Mouse (Mus musculus) megakaryocyte, adult 5-6 weeks (primary cell): ENCODE measurements around the gene Ccdc187. TPM values are rescaled to one million over a fixed set of nuclear protein-coding genes. Genes with fewer than 3 reads are reported as not detected.
A peak's percentile ranks its signal among the peaks of the same experiment; 100 is the strongest.

Experiments
- ATAC-seq: 2 replicates; pipeline ENCODE4 v1.8.0; 2016; ENCODE audit warnings: mild to moderate bottlenecking, inconsistent platforms; ENCODE audit not compliant: poor library complexity, severe bottlenecking
- total RNA-seq, 2 experiments: library from RNA; stranded (forward) in 1 of 2; stranded (reverse) in 1 of 2; fragments of 153-499, 151-499 nt in 1 of 2; fragments of 221-1000, 200-1000 nt in 1 of 2; gene quantifications; 2 replicates each; pipeline versions ENCODE4 v1.2.3 to v1.2.4; 2015 to 2017

Ccdc187 gene
- total RNA-seq, 2 experiments from 2014 or later = not detected

DNA sequence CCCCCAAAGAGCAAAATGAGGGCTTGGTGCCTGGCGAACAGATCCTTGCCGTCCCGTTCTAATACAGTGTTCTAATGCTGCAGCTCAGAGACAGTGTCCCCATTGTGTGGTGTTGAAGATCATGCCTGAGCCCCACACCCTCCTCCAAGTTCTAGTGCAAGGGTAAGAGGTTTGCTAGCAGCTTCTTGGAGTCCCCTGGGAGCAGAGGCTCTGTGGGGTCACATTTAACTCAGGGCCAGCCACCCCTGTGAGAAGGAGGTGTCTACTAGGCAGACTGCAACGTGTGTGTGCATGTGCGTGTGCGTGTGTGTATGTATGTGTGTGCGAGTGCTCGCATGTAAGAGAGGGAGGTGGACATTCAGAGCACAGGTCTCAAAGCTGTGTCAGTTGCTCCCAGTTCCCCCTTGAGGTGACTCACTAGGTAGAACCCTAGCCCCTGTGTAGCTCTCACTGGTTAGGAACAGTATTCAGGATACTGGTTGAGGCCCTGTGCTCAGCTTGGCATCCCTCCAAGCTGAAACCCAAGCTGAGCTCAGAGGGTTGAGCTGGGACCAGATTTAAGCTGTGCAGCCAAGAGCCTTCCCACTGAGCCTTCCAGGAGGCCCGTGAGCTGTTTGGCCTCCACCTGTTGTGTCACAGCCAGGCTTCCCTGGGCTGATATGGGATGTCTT lies 22.4 kb upstream of the Ccdc187 start:
- no peak for ATAC-seq

DNA sequence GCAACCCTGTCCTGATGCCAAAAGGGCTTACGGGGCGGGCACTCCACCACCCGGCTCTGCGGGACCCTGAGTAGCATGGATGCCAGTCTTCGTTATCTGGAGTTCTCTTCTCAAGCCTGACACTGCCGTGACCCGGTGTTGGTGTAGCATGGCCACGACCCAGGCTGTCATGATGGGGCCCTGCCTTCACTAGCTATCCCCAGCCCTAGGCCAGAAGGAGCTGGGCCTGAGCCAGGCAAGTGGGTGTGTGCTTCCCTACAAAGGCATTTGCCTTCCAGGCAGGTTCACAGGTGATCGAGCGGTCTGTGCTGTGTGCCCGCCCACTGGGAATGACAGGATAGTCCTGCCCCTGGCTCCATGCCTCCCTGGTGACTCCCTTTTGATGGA lies 21.6 kb upstream of the Ccdc187 start:
- peak; percentile 25; the same call in 1 of the 2 replicates for ATAC-seq

DNA sequence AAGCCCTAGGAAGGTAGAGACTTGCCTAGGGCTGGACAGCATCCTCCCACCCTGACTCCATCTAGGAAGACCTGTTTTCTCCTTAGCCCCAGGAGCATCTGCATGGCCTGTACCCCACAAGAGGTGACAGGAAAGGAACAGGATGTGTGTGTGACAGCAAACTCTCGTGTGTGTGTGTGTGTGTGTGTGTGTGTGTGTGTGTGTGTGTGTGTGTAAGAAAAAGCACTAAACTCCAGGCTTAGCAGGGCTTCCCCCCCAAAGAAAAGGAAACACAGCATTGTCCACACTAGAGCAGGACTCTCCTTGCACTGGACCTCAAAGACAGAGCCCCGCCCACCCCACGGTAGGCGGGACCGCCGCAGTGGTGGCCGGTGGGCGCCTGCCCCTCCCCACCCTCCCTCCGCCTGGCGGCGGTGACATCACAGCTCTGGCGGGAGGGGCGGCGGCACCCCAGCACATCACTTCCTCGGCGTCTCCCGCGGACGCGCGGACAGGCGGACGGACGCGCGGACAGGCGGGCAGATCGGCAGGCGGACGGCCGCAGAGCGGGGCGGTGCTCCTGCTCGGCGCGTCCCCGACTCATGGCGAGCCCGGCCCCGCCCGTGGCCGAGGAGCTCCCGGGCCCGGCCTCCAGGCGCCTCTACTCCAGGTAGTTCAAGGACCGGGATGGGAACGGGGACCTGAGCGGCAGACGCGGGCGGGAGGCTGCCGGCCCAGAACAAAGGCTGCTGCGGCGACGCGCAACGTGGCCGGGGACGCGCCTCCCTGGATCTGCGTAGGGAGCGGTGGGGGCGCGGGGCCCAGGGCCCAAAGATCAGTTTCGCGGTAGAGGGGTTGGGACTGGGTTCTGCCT lies 20.9 kb upstream of the Ccdc187 start, which contains the start of gene Gpsm1:
Gpsm1 (plus strand) TSS at position 444 of the 853 bp plus-strand sequence.
- ATAC-seq = peak; percentile 75

- ATAC-seq = no peak
Measured at GRCm38 (mm10) chr2:26314281-26315071, 20.1 kb upstream of the Ccdc187 start.

DNA sequence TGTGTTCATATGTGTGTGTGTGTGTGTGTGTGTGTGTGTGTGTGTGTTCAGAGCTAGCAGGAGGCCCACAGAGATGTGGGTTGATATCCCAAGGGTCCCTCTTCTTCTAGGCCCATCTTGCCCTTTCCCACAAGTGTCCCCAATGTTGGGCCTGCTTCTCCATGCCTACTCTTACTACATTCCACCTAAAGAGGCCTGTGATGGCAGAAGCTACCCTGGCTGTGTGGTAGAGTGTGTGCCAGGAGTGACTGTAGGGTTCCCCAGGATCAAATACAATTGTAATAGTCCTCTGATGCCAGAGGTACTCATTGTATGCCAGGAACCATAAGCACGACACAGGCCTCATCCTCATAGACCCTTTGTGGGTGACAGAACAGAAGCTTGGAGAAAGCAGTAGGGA lies 19.0 kb upstream of the Ccdc187 start:
- no peak for ATAC-seq

GRCm38 (mm10) chr2:26312812-26313211 lies 18.5 kb upstream of the Ccdc187 start:
- peak; percentile 52 for ATAC-seq

- no peak for ATAC-seq
Measured at GRCm38 (mm10) chr2:26311936-26312335, 17.6 kb upstream of the Ccdc187 start.

- ATAC-seq = no peak
Measured at GRCm38 (mm10) chr2:26309739-26310138, 15.4 kb upstream of the Ccdc187 start.

DNA sequence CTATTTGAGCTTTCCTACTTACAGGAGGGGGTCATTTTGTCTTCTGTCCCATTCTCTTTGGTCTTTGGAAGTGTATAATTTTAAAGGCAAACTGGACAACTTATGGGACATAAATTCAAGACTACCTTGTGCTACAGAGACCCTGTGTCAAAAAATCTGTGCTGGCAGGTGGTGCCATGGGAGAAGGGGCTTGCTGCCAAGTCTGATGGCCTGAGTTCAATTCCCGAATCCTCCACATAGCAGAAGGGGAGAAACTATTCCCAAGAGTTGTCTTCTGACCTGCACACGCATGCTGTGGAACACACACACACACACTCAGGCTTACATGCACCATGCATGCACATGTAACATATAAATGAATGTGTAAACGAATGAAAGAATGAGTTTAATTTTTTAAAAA lies 12.3 kb upstream of the Ccdc187 start:
- no peak for ATAC-seq

GRCm38 (mm10) chr2:26305555-26305954 lies 11.2 kb upstream of the Ccdc187 start:
- no peak for ATAC-seq

DNA sequence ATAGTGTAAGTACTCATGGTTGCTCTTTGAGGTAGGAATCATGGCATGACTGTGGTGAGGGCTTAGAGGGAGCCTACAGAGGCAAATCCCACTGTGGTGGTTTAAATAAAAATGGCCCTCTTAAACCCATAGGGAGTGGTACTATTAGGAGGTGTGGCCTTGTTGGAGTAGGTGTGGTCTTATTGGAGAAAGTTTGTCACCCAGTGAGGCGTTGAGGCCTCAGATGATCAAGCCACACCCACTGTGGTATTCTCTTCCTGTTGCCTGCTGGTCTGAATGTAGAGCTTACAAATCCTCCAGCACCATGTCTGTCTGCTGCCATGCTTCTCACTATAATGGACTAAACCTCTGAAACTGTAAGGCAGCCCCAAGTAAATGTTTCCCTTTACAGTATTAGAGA lies 10.4 kb upstream of the Ccdc187 start:
- ATAC-seq = no peak

- no peak for ATAC-seq
Measured at GRCm38 (mm10) chr2:26302005-26302503, 7.7 kb upstream of the Ccdc187 start.

- peak; percentile 89 for ATAC-seq
Measured at GRCm38 (mm10) chr2:26300808-26301174, 6.4 kb upstream of the Ccdc187 start.

- 0 out of 2 replicates have a peak, but pooled peaks have one; percentile 10 for ATAC-seq
Measured at GRCm38 (mm10) chr2:26300161-26300807, 5.9 kb upstream of the Ccdc187 start.

DNA sequence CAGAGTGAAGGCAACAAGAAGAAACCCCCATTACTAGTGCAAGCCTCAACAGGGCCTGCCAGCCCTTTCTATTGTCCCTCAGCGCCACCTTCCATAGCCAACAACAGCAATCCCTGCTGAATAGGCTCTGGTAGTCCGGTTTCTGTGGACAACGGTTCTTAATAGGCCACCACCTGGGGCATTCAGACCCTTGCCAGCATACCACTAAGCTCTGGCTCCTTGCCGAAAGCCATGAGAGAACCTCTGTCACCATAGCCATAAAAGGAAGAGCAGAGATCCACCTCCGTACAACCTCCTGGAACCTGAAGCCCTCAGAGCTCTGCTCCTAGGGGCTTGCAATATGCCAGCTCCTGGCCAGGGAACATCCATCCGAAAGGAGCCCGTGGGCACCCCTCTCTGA lies 5.0 kb upstream of the Ccdc187 start:
- no peak for ATAC-seq

GRCm38 (mm10) chr2:26298856-26299230 lies 4.5 kb upstream of the Ccdc187 start:
- ATAC-seq = no peak

DNA sequence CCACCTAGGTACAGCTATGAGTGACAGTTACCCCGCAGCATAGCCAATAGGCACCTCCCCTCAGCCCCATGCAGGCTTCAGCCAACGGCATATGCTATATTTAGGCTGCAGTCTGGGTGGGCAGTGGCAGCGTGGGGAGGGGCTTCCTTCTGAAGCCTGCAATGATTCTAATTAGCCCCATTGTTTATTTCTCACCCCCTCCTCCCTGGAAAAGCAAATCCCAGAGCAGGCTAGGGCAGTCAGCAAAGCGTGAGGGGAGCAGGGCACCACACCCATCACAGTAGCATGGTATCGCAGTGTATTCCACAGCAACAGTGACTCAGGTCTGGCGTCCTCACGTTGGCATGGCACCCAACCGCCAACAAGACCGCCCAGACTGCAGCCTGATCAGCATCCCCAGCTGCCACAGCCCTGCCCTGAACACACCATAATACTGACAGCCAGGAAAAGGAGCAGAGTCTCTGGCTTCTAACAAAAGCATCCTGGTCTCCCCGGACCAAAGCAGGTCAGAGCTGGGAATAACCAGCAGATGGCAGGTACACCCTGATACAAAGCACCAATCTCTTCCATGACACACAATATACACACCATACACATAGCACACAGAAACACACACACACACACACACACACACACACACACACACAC lies 4.0 kb upstream of the Ccdc187 start:
- ATAC-seq = no peak

GRCm38 (mm10) chr2:26296606-26297195 lies 2.3 kb upstream of the Ccdc187 start:
- no peak for ATAC-seq

DNA sequence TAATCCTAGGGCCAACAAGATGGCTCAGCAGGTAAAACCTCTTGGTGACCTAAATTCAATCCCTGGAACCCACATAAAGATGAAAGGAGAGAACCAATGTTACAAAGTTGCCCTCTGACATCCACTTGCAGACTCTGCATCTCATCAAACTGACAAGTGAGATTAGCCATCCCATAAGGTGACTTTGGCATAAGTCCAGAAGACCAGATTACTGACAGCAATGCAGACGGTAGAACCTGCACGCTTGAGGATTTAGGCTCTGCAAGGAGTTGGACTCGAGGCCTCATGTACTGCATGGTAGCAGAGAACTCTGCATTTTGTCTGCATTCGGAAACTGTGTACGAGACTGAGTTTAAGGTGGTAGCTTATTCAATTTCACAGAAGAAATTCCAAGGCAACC lies 4.2 kb downstream of the Ccdc187 start:
- no peak for ATAC-seq

DNA sequence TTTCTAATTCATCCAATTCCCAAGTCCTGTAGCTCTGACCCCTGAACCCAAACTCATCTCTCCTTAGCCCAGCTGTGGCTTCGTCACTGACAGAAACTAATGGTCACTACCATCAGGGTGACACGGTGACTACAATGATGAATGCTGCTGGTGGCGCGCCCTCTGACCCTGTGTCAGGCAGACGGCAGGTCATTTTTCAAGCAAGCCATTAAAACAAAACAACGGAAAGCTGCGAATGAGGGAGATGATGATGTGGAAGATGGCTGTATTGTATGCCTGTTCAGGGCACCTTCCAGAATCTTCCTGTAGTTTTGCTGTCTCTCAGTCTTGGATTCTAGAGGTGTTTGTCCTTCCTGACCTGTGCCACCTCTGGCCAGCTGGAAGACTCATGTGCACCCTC lies 8.0 kb downstream of the Ccdc187 start:
- ATAC-seq = no peak
